Mouse (Mus musculus) thymus, adult 2 months (tissue): ENCODE measurements at regions not wholly inside any gene's neighbourhood (a gene's known extent, or its start where the extent isn't known, plus 50 kb on each side); places are given as distances from the start of the nearest gene placed in this dataset.
A peak's percentile ranks its signal among the peaks of the same experiment; 100 is the strongest.
"Not testable (repeated sequence)": the region's sequence is repeated elsewhere in the genome, so short reads cannot be mapped to it uniquely, and the experiment has no call there.

Experiments used
- DNase-seq: peaks from one replicate; pipeline ENCODE4 v3.0.0; 2021
- H3K27ac ChIP-seq: fragments of 200-500 bp; 2 replicates; pipeline ENCODE4 v1.5.1; 2012; ENCODE audit warnings: low read length, control low read depth; ENCODE audit not compliant: control insufficient read depth, insufficient read depth
- H3K27me3 ChIP-seq: fragments of 200-500 bp; 2 replicates; pipeline ENCODE4 v1.6.1; 2012; ENCODE audit warnings: mild to moderate bottlenecking, low read length, moderate library complexity, mixed read lengths; ENCODE audit not compliant: control insufficient read depth, insufficient read depth
- H3K36me3 ChIP-seq: fragments of 200-500 bp; 2 replicates; pipeline ENCODE4 v1.6.1; 2012; ENCODE audit warnings: mild to moderate bottlenecking, low read length, moderate library complexity; ENCODE audit not compliant: control insufficient read depth, insufficient read depth
- H3K4me1 ChIP-seq: fragments of 200-500 bp; replicated peaks from 2 replicates; pipeline ENCODE4 v1.6.1; 2012; ENCODE audit warnings: low read length; ENCODE audit not compliant: control insufficient read depth, insufficient read depth
- H3K4me3 ChIP-seq: fragments of 200-500 bp; 2 replicates; pipeline ENCODE4 v1.5.1; 2012; ENCODE audit warnings: mild to moderate bottlenecking, low read length, control low read depth, moderate library complexity; ENCODE audit not compliant: control insufficient read depth, insufficient read depth
- CTCF ChIP-seq: fragments of 200-500 bp; IDR thresholded peaks from 2 replicates; pipeline ENCODE4 v1.5.1; 2012; ENCODE audit warnings: mild to moderate bottlenecking, control low read depth, low read length, moderate library complexity, borderline replicate concordance; ENCODE audit not compliant: control insufficient read depth, poor library complexity, insufficient read depth; ENCODE audit errors: extremely low read depth
- POLR2A ChIP-seq: fragments of 200-500 bp; IDR thresholded peaks from 2 replicates; pipeline ENCODE4 v1.6.1; 2012; ENCODE audit warnings: mild to moderate bottlenecking, low read length, control low read depth, moderate library complexity; ENCODE audit not compliant: control insufficient read depth, poor library complexity, insufficient read depth; ENCODE audit errors: extremely low read depth
- WGBS: fragments of 180-500 bp; shearing (Covaris S2); methylation state at CpG from one replicate; pipeline ENCODE4 v1.1.7; 2018; 5-methylcytosine and 5-hydroxymethylcytosine counted together

DNA sequence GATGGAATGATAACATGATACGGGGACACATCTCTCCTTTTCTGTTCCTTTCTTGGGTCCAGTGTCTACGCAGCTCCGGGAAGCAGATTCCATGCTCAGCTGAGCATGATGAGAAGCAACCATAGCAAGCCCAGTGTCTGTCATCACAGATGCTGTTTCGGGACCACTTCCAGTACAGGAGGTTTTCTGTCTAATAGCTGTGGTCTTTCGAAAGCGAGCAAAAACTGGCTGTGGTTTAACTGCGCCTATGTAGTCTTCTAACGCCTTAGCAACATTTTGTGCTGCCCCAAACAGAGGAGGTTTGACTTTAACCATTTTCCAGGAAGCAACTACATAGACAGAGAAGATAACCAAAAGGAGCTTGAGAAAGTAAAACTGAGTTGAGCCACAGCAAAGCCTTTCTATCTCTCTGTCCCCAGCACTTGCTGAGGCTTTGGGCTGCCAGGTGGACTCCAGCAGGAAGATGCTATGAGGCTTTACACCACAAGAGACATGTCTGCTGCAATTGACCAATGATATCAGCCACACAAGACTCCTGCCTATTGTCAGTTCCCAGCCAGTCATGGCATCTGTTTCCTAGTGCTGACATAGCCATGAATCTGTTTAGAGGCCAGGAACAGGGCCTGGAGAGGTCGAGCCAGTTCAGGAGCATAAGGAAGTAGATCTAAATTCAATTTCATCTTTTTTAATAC lies 95.1 kb downstream of the Stard3nl start:
- H3K4me1 ChIP-seq, H3K27me3 ChIP-seq, H3K36me3 ChIP-seq, H3K4me3 ChIP-seq, DNase-seq, H3K27ac ChIP-seq: not testable (repeated sequence)
- WGBS: 10% methylated on average over 9 of the region's 9 CpGs

DNA sequence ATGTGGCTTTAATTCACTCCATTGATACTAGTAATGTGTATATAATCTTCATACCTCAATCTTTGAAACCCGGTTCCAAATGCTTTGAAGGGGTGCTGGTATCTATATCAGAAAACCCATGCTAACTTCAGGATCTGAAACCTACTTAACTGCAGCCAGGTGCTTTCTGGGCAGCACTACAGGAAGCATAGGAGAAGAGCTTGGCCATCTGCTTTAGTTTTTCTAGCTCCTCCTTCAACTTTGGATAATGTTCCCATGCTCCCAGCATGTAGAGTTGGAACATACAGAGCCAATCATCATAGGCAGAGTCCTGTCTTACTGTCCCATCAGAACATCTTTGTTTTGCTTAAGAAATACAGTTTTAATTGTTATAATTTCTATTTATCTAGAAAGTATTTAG lies 99.3 kb downstream of the Stard3nl start:
- no peak for TF ChIP-seq CTCF
- TF ChIP-seq POLR2A: no peak
- Histone ChIP-seq H3K27me3 (no peaks in the 10 kb centered on the region), H3K36me3 (no peaks in the 10 kb centered on the region), H3K4me1 (peaks cover 2% of the 10 kb centered on the region; the same call in 1 of the 2 replicates), H3K4me3 (no peak overlapping the region), H3K27ac (no peak overlapping the region)
- DNase-seq: no peak
- WGBS: 44% methylated on average over 1 of the region's 1 CpGs

DNA sequence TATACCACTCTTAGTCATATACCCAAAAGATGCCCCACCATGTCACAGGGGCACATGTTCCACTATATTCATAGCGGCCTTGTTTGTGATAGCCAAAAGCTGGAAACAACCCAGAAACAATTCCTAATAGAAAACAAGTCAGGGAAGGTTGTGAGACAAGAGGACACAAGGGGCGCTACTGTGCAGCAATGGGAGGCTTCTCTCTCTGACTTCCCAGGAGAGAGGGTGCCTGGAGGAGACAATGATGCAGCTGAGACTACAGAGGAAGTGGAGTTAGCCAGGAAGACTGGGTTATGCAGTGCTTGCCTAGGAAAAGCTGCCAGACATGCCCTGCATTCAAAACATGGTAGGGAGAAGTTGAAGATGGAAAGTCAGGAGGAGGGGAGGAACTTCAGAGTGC lies 102.6 kb downstream of the Stard3nl start:
- TF ChIP-seq POLR2A (no peak), CTCF (no peak)
- Histone ChIP-seq H3K27ac (no peak overlapping the region), H3K4me1 (no peaks in the 10 kb centered on the region), H3K27me3 (no peaks in the 10 kb centered on the region), H3K4me3 (no peak overlapping the region), H3K36me3 (no peaks in the 10 kb centered on the region)
- DNase-seq: no peak
- WGBS: 84% methylated on average over 2 of the region's 2 CpGs

DNA sequence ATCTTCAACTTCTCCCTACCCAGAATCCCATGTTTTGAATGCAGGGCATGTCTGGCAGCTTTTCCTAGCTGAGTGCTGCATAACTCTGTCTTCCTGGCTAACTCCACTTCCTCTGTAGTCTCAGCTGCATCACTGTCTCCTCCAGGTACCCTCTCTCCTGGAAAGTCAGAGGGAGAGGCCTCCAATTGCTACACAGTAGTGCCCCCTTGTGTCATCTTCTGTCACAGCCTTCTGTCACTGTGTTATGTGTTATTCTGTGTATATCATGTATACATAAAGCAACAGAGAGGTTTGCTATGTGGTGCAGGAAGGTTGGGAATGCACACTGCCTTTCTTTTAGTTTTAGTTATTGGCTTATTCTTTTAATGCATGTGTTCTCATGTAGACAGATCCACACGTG lies 112.4 kb downstream of the Stard3nl start:
- 53% methylated on average over 1 of the region's 1 CpGs for WGBS
- H3K4me3 ChIP-seq: no peak overlapping the region
- 0 out of 2 replicates have a peak, but pooled peaks cover 3% of the 10 kb centered on the region for H3K4me1 ChIP-seq
- H3K27me3 ChIP-seq: no peaks in the 10 kb centered on the region
- peak; percentile 28 for DNase-seq
- no peak overlapping the region for H3K27ac ChIP-seq
- TF ChIP-seq CTCF (no peak), POLR2A (no peak)
- no peaks in the 10 kb centered on the region for H3K36me3 ChIP-seq

DNA sequence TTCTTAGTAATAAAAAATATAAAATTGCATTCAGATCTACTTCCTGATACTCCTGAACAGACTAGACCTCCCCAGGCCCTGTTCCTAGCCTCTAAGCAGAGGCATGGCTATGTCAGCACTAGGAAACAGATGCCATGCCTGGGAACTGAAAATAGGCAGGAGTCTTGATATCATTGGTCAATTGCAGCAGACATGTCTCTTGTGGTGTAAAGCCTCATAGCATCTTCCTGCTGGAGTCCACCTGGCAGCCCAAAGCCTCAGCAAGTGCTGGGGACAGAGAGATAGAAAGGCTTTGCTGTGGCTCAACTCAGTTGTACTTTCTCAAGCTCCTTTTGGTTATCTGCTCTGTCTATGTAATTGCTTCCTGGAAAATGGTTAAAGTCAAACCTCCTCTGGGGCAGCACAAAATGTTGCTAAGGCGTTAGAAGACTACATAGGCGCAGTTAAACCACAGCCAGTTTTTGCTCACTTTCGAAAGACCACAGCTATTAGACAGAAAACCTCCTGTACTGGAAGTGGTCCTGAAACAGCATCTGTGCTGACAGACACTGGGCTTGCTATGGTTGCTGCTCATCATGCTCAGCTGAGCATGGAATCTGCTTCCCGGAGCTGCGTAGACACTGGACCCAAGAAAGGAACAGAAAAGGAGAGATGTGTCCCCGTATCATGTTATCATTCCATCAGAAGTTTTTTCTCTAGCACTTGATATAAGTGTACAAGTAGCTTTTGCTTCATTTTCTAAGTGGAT lies 122.9 kb downstream of the Stard3nl start:
- not testable (repeated sequence) for H3K27me3 ChIP-seq, H3K36me3 ChIP-seq, H3K4me1 ChIP-seq, H3K4me3 ChIP-seq, DNase-seq, H3K27ac ChIP-seq
- 19% methylated on average over 6 of the region's 6 CpGs for WGBS

DNA sequence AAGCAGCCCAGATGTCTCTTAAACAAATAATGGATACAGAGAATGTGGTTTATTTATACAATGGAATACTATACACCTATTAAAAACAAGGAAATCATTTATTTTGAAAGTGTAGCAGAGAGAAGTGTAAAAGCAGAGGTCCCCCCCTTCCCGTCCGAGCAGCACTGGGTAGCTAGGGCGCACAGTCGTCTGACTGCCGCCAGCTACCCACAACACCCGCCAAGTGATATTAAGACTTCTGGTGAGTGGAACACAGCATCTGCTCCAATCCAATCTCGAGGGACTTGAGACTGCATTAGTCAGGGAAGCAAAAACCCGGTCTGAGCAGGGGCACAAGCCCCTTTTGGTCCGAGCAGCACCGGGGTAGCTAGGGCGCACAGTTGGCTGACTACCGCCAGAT lies 130.6 kb downstream of the Stard3nl start:
- not testable (repeated sequence) for H3K36me3 ChIP-seq, H3K4me1 ChIP-seq, H3K27ac ChIP-seq, H3K27me3 ChIP-seq, H3K4me3 ChIP-seq, DNase-seq
- 91% methylated on average over 12 of the region's 12 CpGs for WGBS

DNA sequence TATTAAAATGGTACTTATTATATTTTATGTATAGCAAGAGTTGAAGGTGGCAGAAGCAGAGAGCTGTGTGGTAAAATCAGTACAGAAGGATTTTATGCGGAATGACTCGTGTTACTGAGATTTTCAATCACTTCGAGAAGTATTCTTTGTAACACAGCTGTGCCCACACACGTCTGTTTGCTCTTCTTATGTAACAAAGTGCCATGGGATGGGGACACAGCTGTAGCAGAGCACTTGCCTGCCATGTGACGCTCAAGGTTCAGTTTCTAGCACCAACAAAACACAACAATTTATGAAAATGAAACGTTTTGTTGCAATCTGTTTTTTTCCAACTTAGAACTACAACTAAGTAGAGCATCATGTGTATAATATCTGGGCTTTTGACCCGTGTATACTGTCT lies 149.0 kb downstream of the Stard3nl start:
- H3K27me3 ChIP-seq, H3K4me1 ChIP-seq, H3K4me3 ChIP-seq, H3K27ac ChIP-seq, DNase-seq, H3K36me3 ChIP-seq: not testable (repeated sequence)
- whole genome bisulfite sequencing: 60% methylated on average over 6 of the region's 7 CpGs

DNA sequence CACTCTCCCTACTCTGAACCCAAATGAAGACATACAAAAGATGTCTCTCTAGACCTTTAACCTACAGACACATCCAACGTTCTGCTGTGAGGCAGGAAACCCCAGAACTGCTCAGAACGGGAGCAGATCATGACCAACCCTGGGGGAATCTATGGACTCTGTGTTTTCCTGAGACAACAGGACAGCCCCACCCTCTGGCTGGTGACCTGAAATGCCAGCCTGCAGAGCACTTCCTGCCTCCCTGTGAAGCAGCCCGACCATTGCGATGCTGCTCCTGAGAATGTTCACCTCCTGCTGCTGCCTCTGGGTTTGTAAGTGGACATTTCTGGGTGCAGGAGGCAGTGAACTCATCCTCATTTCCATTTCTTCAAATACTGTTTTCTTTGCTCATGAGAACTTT lies 153.0 kb downstream of the Stard3nl start:
- H3K27ac ChIP-seq, H3K4me1 ChIP-seq, H3K4me3 ChIP-seq, H3K27me3 ChIP-seq, H3K36me3 ChIP-seq: not testable (repeated sequence)
- WGBS: 14% methylated on average over 4 of the region's 4 CpGs
- peak; percentile 24 for DNase-seq
